Mouse (Mus musculus) kidney, embryonic 16.5 days (tissue): ENCODE results near the gene Sema3b. TPM values are rescaled to one million over a fixed set of nuclear protein-coding genes. Genes with fewer than 3 reads are reported as not detected.

Source experiments
- ATAC-seq: fragments of 200-750 bp; cut with Nextera tagmentation; 2 replicates; pipeline ENCODE4 v1.8.0; 2017; ENCODE audit warnings: moderate TSS enrichment; ENCODE audit not compliant: low FRiP score, low TSS enrichment
- H3K27ac ChIP-seq: fragments of 300-500 bp; sonication (generic); 2 replicates; pipeline ENCODE4 v1.5.1; 2014; ENCODE audit warnings: low read length
- H3K27me3 ChIP-seq: fragments of 300-500 bp; sonication (generic); 2 replicates; pipeline ENCODE4 v1.6.1; 2014; ENCODE audit warnings: low read length, control low read depth, mixed read lengths; ENCODE audit not compliant: insufficient read depth
- H3K36me3 ChIP-seq: fragments of 300-500 bp; sonication (generic); 2 replicates; pipeline ENCODE4 v1.6.1; 2014; ENCODE audit warnings: low read length, control low read depth, mixed read lengths; ENCODE audit not compliant: insufficient read depth
- H3K4me1 ChIP-seq: fragments of 300-500 bp; sonication (generic); 2 replicates; pipeline ENCODE4 v1.6.1; 2014; ENCODE audit warnings: low read length, control low read depth, mixed read lengths; ENCODE audit not compliant: insufficient read depth
- H3K4me2 ChIP-seq: fragments of 300-500 bp; sonication (generic); replicated peaks from 2 replicates; pipeline ENCODE4 v1.6.1; 2014; ENCODE audit warnings: low read depth, low read length
- H3K4me3 ChIP-seq: fragments of 300-500 bp; sonication (generic); 2 replicates; pipeline ENCODE4 v1.5.1; 2014; ENCODE audit warnings: mild to moderate bottlenecking, low read length
- H3K9ac ChIP-seq: fragments of 300-500 bp; sonication (generic); replicated peaks from 2 replicates; pipeline ENCODE4 v1.6.1; 2014; ENCODE audit warnings: low read length
- H3K9me3 ChIP-seq: fragments of 300-500 bp; sonication (generic); 2 replicates; pipeline ENCODE4 v1.6.1; 2016; ENCODE audit warnings: low read length, control low read depth
- WGBS: fragments of 180-500 bp; shearing (Covaris S2); extraction: QIAGEN DNeasy Blood & Tissue Kit; methylation state at CpG from one replicate; pipeline ENCODE4 v1.1.7; 2014; 5-methylcytosine and 5-hydroxymethylcytosine counted together
- polyA plus RNA-seq: library from polyadenylated mRNA; unstranded; fragments of >200 nt; fragmentation: Nextera tagmentation; extraction: Ambion mirVana; gene quantifications from 2 replicates; pipeline ENCODE4 v1.2.1, GENCODE M21; 2015

Sema3b gene
- 31.3 TPM in 2 replicates for polyA plus RNA-seq

- WGBS, result 38% methylated on average over 11 of the region's 12 CpGs
- Histone ChIP-seq H3K4me3 (no peak within 1 kb of the TSS), H3K9me3 (no peaks in the 10 kb centered on the region), H3K4me2 (peak within 1 kb of the TSS; percentile 49; the same call in 1 of the 2 replicates), H3K27ac (peak within 1 kb of the TSS; percentile 94), H3K36me3 (peaks cover 1% of the 10 kb centered on the region; the same call in 1 of the 2 replicates), H3K4me1 (peaks cover 77% of the 10 kb centered on the region), H3K9ac (peak within 1 kb of the TSS; percentile 34; the same call in 1 of the 2 replicates), H3K27me3 (no peaks in the 10 kb centered on the region)
- ATAC-seq, result no peak
These were observed at the start of gene Sema3b for GRCm38 (mm10) chr9:107608741-107609432. Sema3b (minus strand) TSS chr9:107609229.

- no peak overlapping the region for H3K4me3 ChIP-seq
- peaks cover 2% of the 10 kb centered on the region; the same call in 1 of the 2 replicates for H3K4me1 ChIP-seq
- no peaks in the 10 kb centered on the region for H3K27me3 ChIP-seq
- H3K4me2 ChIP-seq, result no peak overlapping the region
- no peaks in the 10 kb centered on the region for H3K9me3 ChIP-seq
- no peaks in the 10 kb centered on the region for H3K36me3 ChIP-seq
- no peak for ATAC-seq
- no peak overlapping the region for H3K9ac ChIP-seq
- WGBS, result 80% methylated on average over 6 of the region's 6 CpGs
- H3K27ac ChIP-seq, result no peak overlapping the region
These were observed 49.1 kb upstream of the Sema3b start for GRCm38 (mm10) chr9:107658096-107658495.

GRCm38 (mm10) chr9:107657144-107657543 is 48.1 kb upstream of the Sema3b start:
- Histone ChIP-seq H3K4me1 (no peaks in the 10 kb centered on the region), H3K27me3 (no peaks in the 10 kb centered on the region), H3K4me3 (no peak overlapping the region), H3K4me2 (no peak overlapping the region), H3K9ac (no peak overlapping the region), H3K9me3 (no peaks in the 10 kb centered on the region), H3K27ac (no peak overlapping the region), H3K36me3 (no peaks in the 10 kb centered on the region)
- 92% methylated on average over 5 of the region's 5 CpGs for WGBS
- no peak for ATAC-seq

DNA sequence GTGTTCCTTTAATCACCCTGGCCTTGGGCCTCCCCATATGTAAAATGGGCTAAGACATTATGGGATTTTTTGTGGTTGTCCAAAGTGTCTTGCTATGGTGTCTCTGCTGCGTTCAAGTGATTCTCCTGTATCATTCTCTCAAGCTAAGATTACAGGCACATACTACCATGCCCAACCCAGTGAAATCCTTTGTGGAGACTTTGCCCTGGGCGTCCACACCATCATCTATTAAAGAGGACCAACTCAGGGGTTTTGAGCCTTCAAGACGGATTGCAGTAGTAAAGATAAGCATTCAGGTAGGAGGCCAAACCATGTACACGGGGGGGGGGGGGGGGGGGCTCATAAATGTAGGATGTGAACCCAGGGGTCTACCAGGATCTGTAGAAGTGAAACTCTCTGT is 45.6 kb upstream of the Sema3b start:
- no peak overlapping the region for H3K27ac ChIP-seq
- no peak overlapping the region for H3K4me2 ChIP-seq
- no peaks in the 10 kb centered on the region for H3K27me3 ChIP-seq
- peaks cover 6% of the 10 kb centered on the region; the same call in 1 of the 2 replicates for H3K4me1 ChIP-seq
- no peak for ATAC-seq
- WGBS, result 78% methylated on average over 4 of the region's 4 CpGs
- no peak overlapping the region for H3K4me3 ChIP-seq
- no peak overlapping the region for H3K9ac ChIP-seq
- no peaks in the 10 kb centered on the region for H3K36me3 ChIP-seq
- H3K9me3 ChIP-seq, result no peaks in the 10 kb centered on the region

DNA sequence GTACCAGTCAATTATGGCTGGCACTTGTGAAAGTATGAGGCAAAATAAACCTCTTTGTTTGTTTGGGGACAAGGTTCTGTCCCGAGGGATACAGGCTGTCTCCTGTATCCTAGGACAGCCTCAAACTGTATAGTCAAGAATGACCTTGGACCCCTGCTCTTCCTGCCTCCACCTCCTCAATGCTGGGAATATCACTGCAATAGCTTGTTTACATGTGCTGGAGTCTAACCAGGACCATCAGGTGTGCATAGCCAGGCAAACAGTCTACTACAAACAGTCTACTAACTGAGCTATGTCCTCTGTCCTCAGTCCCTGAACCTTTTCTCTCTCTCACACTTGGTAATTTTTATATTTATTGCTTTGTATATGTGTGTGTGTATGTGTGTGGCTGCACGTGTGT is 44.4 kb upstream of the Sema3b start:
- H3K27ac ChIP-seq, result no peak overlapping the region
- peaks cover 6% of the 10 kb centered on the region; the same call in 1 of the 2 replicates for H3K4me1 ChIP-seq
- no peak overlapping the region for H3K9ac ChIP-seq
- no peaks in the 10 kb centered on the region for H3K36me3 ChIP-seq
- H3K4me2 ChIP-seq, result no peak overlapping the region
- no peaks in the 10 kb centered on the region for H3K9me3 ChIP-seq
- H3K27me3 ChIP-seq, result no peaks in the 10 kb centered on the region
- 88% methylated on average over 2 of the region's 2 CpGs for WGBS
- ATAC-seq, result no peak
- H3K4me3 ChIP-seq, result no peak overlapping the region

DNA sequence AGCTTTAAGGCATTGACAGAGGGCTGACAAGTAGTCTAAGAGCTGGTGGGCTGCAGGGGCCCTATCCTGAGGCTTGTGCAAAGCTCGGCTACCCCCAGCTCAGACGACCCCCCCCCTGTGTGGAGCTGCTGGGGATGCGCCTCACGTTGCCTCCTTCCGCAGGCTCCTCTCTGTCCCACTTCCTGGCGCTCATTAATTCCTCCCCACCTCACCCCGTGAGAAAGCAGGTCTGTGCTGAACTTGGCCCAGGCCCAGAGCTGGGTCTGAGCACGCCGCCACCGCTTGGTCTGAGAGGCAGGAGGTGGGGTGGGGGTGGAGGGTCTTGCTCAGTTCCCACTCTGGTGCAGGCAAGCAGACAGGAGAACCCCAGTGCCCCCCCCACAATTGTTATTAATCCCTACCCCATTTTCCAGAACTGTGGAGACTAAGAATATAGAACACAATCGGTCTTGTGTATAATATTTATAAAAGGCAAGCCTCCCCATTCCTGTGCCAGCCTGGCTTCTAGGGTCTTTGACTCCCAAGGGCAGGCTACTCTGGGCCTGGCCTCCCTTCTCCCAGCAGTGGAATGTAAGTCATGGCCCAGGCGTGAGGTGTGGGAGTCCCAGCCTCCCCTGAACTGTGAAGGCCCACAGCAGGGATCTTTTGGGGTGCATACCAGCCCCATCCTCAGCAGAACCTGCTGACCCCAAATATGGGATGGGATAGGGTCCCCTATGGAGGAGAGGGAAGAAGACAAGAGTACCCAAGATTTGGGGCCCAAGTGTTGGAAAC is 41.9 kb upstream of the Sema3b start:
- no peak overlapping the region for H3K4me2 ChIP-seq
- no peak overlapping the region for H3K27ac ChIP-seq
- WGBS, result 38% methylated on average over 12 of the region's 12 CpGs
- H3K4me3 ChIP-seq, result no peak overlapping the region
- ATAC-seq, result no peak
- no peaks in the 10 kb centered on the region for H3K36me3 ChIP-seq
- H3K27me3 ChIP-seq, result no peaks in the 10 kb centered on the region
- H3K9me3 ChIP-seq, result no peaks in the 10 kb centered on the region
- H3K4me1 ChIP-seq, result peaks cover 6% of the 10 kb centered on the region; the same call in 1 of the 2 replicates
- H3K9ac ChIP-seq, result no peak overlapping the region

DNA sequence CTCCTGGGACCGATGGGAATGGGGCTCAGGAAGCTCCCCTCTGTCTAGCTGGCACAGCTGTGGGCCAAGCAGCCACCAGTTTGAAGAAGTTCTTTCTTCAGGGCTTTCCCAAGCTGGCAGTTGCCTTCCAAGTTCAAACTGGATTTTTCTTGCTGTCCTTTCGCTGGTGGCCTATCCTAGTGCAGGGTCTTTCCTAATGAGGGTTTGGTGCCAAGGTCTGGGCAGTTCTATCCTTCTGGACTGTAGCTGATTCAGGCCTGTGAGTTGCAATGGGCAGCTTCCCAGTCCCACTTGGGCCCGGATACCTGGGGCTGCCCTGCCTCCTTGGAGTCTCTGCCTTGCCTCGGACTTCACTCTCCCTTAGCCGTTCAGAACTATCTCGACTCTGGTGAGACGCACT is 41.2 kb upstream of the Sema3b start:
- no peak overlapping the region for H3K4me2 ChIP-seq
- no peak overlapping the region for H3K9ac ChIP-seq
- peaks cover 8% of the 10 kb centered on the region for H3K4me1 ChIP-seq
- WGBS, result 55% methylated on average over 7 of the region's 7 CpGs
- H3K27ac ChIP-seq, result no peak overlapping the region
- no peaks in the 10 kb centered on the region for H3K36me3 ChIP-seq
- no peaks in the 10 kb centered on the region for H3K27me3 ChIP-seq
- no peaks in the 10 kb centered on the region for H3K9me3 ChIP-seq
- ATAC-seq, result no peak
- H3K4me3 ChIP-seq, result no peak overlapping the region

GRCm38 (mm10) chr9:107648767-107649166 is 39.7 kb upstream of the Sema3b start:
- H3K4me1 ChIP-seq, result peaks cover 20% of the 10 kb centered on the region
- no peak overlapping the region for H3K9ac ChIP-seq
- ATAC-seq, result no peak
- no peak overlapping the region for H3K4me3 ChIP-seq
- 74% methylated on average over 3 of the region's 3 CpGs for WGBS
- H3K9me3 ChIP-seq, result no peaks in the 10 kb centered on the region
- H3K27ac ChIP-seq, result no peak overlapping the region
- H3K4me2 ChIP-seq, result no peak overlapping the region
- no peaks in the 10 kb centered on the region for H3K27me3 ChIP-seq
- H3K36me3 ChIP-seq, result no peaks in the 10 kb centered on the region

- 80% methylated on average over 6 of the region's 6 CpGs for WGBS
These were observed 37.9 kb upstream of the Sema3b start for GRCm38 (mm10) chr9:107646975-107647374.

GRCm38 (mm10) chr9:107645577-107645976 is 36.5 kb upstream of the Sema3b start:
- peak; percentile 64 for ATAC-seq
- Histone ChIP-seq H3K27ac (no peak overlapping the region), H3K9ac (no peak overlapping the region; the same call in 1 of the 2 replicates), H3K36me3 (no peaks in the 10 kb centered on the region), H3K4me3 (no peak overlapping the region), H3K27me3 (no peaks in the 10 kb centered on the region), H3K9me3 (no peaks in the 10 kb centered on the region), H3K4me2 (peak overlapping the region; percentile 61; the same call in 1 of the 2 replicates), H3K4me1 (peaks cover 18% of the 10 kb centered on the region)
- WGBS, result 15% methylated on average over 5 of the region's 5 CpGs

More at GRCm38 (mm10) chr9:107646975-107647374, 37.9 kb upstream of the Sema3b start:
- Histone ChIP-seq H3K9ac (no peak overlapping the region), H3K36me3 (no peaks in the 10 kb centered on the region), H3K27ac (no peak overlapping the region), H3K4me3 (no peak overlapping the region), H3K27me3 (no peaks in the 10 kb centered on the region), H3K4me2 (no peak overlapping the region), H3K9me3 (no peaks in the 10 kb centered on the region), H3K4me1 (peaks cover 20% of the 10 kb centered on the region)
- ATAC-seq, result no peak
